Mouse (Mus musculus) liver, embryonic 14.5 days (tissue): ENCODE data around the gene Tph1. TPM values are rescaled to one million over a fixed set of nuclear protein-coding genes. Genes with fewer than 3 reads are reported as not detected.
A peak's percentile ranks its signal among the peaks of the same experiment; 100 is the strongest.

Experiments
- ATAC-seq: fragments of 200-750 bp; cut with Nextera tagmentation; 2 replicates; pipeline ENCODE4 v1.8.0; 2017; ENCODE audit warnings: moderate number of reproducible peaks, mild to moderate bottlenecking, moderate library complexity; ENCODE audit not compliant: insufficient read depth
- DNase-seq, 3 experiments: peaks; one replicate each; pipeline ENCODE4 v3.0.0-alpha.2; 2012 to 2013; ENCODE audit warnings: low read depth in 3 of 3, low spot score in 3 of 3
- H3K27ac ChIP-seq: fragments of 300-500 bp; sonication (generic); 2 replicates; pipeline ENCODE4 v1.5.1; 2014; ENCODE audit warnings: moderate library complexity, mild to moderate bottlenecking, control low read depth, inconsistent platforms
- H3K27me3 ChIP-seq: fragments of 300-500 bp; sonication (generic); 2 replicates; pipeline ENCODE4 v1.6.1; 2014; ENCODE audit warnings: mild to moderate bottlenecking, low read length, moderate library complexity; ENCODE audit not compliant: control insufficient read depth, insufficient read depth
- H3K36me3 ChIP-seq: fragments of 300-500 bp; sonication (generic); replicated peaks from 2 replicates; pipeline ENCODE4 v1.6.1; 2014; ENCODE audit warnings: low read depth; ENCODE audit not compliant: control insufficient read depth, insufficient read depth
- H3K4me1 ChIP-seq, 2 experiments: fragments of 200-500 bp in 1 of 2; fragments of 300-500 bp in 1 of 2; sonication (generic) in 1 of 2; replicated peaks; 2 replicates each; pipeline ENCODE4 v1.6.1; 2012 to 2014; ENCODE audit warnings: antibody characterized with exemption in 1 of 2, inconsistent platforms in 1 of 2, low read length in 1 of 2; ENCODE audit not compliant: control insufficient read depth in 2 of 2, insufficient read depth in 2 of 2
- H3K4me2 ChIP-seq: fragments of 300-500 bp; sonication (generic); 2 replicates; pipeline ENCODE4 v1.6.1; 2014; ENCODE audit warnings: low read depth, mild to moderate bottlenecking, control low read depth, moderate library complexity
- H3K4me3 ChIP-seq, 2 experiments: fragments of 200-500 bp in 1 of 2; fragments of 300-500 bp in 1 of 2; sonication (generic) in 1 of 2; 2 replicates each; pipeline ENCODE4 v1.5.1; 2012 to 2014; ENCODE audit warnings: low read depth in 2 of 2, low read length in 2 of 2, mild to moderate bottlenecking in 2 of 2, control low read depth in 1 of 2, inconsistent platforms in 1 of 2, moderate library complexity in 1 of 2; ENCODE audit not compliant: insufficient read depth in 1 of 2
- H3K9ac ChIP-seq: fragments of 300-500 bp; sonication (generic); replicated peaks from 2 replicates; pipeline ENCODE4 v1.6.1; 2014; ENCODE audit warnings: mild to moderate bottlenecking, control low read depth, moderate library complexity
- H3K9me3 ChIP-seq: fragments of 300-500 bp; sonication (generic); 2 replicates; pipeline ENCODE4 v1.6.1; 2016; ENCODE audit warnings: low read length, mixed read lengths; ENCODE audit not compliant: control insufficient read depth
- CTCF ChIP-seq: IDR thresholded peaks from 2 replicates; pipeline ENCODE4 v1.5.1; 2016; ENCODE audit warnings: antibody characterized with exemption, low read depth, control low read depth
- EP300 ChIP-seq: IDR thresholded peaks from 2 replicates; pipeline ENCODE4 v1.6.1; 2016; ENCODE audit warnings: antibody characterized with exemption, low read depth
- WGBS: fragments of 180-500 bp; shearing (Covaris S2); extraction: QIAGEN DNeasy Blood & Tissue Kit; methylation state at CpG from one replicate; pipeline ENCODE4 v1.1.7; 2014; ENCODE audit not compliant: insufficient replicate concordance; 5-methylcytosine and 5-hydroxymethylcytosine counted together
- polyA plus RNA-seq, 2 experiments: library from polyadenylated mRNA; depleted of rRNA in 1 of 2; stranded (reverse) in 1 of 2; unstranded in 1 of 2; fragments of >200 nt; fragmentation: Nextera tagmentation in 1 of 2; extraction: Ambion mirVana in 1 of 2; gene quantifications; 2 replicates each; pipeline versions ENCODE4 v1.2.1 to v1.2.3; 2012 to 2014

Gene Tph1
- polyA plus RNA-seq (2012; rRNA removed): not detected in 2 replicates
- polyA plus RNA-seq (2014; fragmentation: Nextera tagmentation; extraction: Ambion mirVana): not detected in 2 replicates

- ATAC-seq (no peak), DNase-seq (no peak)
- no peak for TF ChIP-seq EP300
- no peak for TF ChIP-seq CTCF
- no peaks in the 10 kb centered on the region for H3K9me3 ChIP-seq
- H3K4me2 ChIP-seq: no peak within 1 kb of the TSS
- no peaks in the 10 kb centered on the region; a peak in 1 of 4 replicates for H3K4me1 ChIP-seq
- H3K9ac ChIP-seq: no peak within 1 kb of the TSS
- peaks cover 7% of the 10 kb centered on the region for H3K27me3 ChIP-seq
- no peak within 1 kb of the TSS for H3K27ac ChIP-seq
- 39% methylated on average over 10 of the region's 10 CpGs for WGBS
- H3K4me3 ChIP-seq: no peak within 1 kb of the TSS
- no peaks in the 10 kb centered on the region for H3K36me3 ChIP-seq
Measured at GRCm38 (mm10) chr7:46672160-46672672, at the start of gene Tph1. TSS of gene Tph1 (minus strand) at chr7:46672537.

GRCm38 (mm10) chr7:46720460-46720859 is 48.1 kb upstream of the Tph1 start:
- WGBS: 47% methylated on average over 9 of the region's 9 CpGs
- DNase-seq (no peak), ATAC-seq (no peak)
- Histone ChIP-seq H3K4me2 (no peak overlapping the region), H3K4me3 (no peak overlapping the region), H3K36me3 (no peaks in the 10 kb centered on the region), H3K27me3 (no peaks in the 10 kb centered on the region), H3K27ac (no peak overlapping the region), H3K4me1 (peaks cover 0 to 14% of the 10 kb centered on the region in 2 experiments; a peak in 2 of 4 replicates), H3K9ac (no peak overlapping the region), H3K9me3 (no peaks in the 10 kb centered on the region)
- no peak for TF ChIP-seq EP300
- no peak for TF ChIP-seq CTCF

DNA sequence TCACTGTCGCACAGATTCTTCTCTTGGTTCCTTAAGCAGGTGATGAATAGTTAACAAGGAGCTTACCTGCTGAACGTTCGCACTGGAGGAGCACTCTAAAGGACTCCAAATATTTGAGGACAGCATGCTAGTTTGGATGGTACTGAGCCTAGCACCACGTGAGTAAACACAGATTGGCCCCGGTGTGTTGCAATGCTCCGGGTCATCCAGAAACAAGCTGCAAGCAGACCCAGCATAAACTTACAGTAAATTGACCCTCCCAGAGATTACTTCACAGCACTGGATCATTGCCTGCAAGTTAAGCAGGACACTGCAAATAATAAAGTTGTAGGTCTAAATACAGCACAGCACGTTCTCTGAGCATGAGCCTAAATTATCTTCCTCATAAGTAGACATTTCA is 47.2 kb upstream of the Tph1 start:
- H3K9me3 ChIP-seq: no peaks in the 10 kb centered on the region
- 53% methylated on average over 7 of the region's 7 CpGs for WGBS
- TF ChIP-seq EP300 (no peak), CTCF (no peak)
- peaks cover 0 to 14% of the 10 kb centered on the region in 2 experiments; a peak in 2 of 4 replicates for H3K4me1 ChIP-seq
- H3K27ac ChIP-seq: no peak overlapping the region
- H3K9ac ChIP-seq: no peak overlapping the region
- H3K4me2 ChIP-seq: no peak overlapping the region
- peak; percentile 80 for ATAC-seq
- no peaks in the 10 kb centered on the region for H3K36me3 ChIP-seq
- peak in 2 of 3 experiments; percentile 36 to 44 for DNase-seq
- H3K4me3 ChIP-seq: no peak overlapping the region
- H3K27me3 ChIP-seq: no peaks in the 10 kb centered on the region

GRCm38 (mm10) chr7:46718591-46719270 is 46.4 kb upstream of the Tph1 start:
- TF ChIP-seq EP300 (no peak), CTCF (no peak)
- no peaks in the 10 kb centered on the region for H3K36me3 ChIP-seq
- WGBS: 44% methylated on average over 7 of the region's 7 CpGs
- H3K4me2 ChIP-seq: no peak overlapping the region
- H3K27me3 ChIP-seq: no peaks in the 10 kb centered on the region
- no peak overlapping the region for H3K9ac ChIP-seq
- peaks cover 0 to 12% of the 10 kb centered on the region in 2 experiments; a peak in 2 of 4 replicates for H3K4me1 ChIP-seq
- no peak for DNase-seq
- H3K4me3 ChIP-seq: no peak overlapping the region
- H3K9me3 ChIP-seq: no peaks in the 10 kb centered on the region
- no peak overlapping the region for H3K27ac ChIP-seq
- ATAC-seq: 0 out of 2 replicates have a peak, but pooled peaks have one; percentile 29

- Histone ChIP-seq H3K27ac (no peak overlapping the region), H3K4me3 (no peak overlapping the region), H3K36me3 (no peaks in the 10 kb centered on the region), H3K9ac (no peak overlapping the region), H3K4me2 (no peak overlapping the region), H3K9me3 (no peaks in the 10 kb centered on the region), H3K4me1 (peaks cover 0 to 12% of the 10 kb centered on the region in 2 experiments; a peak in 2 of 4 replicates), H3K27me3 (no peaks in the 10 kb centered on the region)
- ATAC-seq (no peak), DNase-seq (no peak)
- 20% methylated on average over 5 of the region's 5 CpGs for WGBS
- TF ChIP-seq CTCF (no peak), EP300 (no peak)
Measured at GRCm38 (mm10) chr7:46716897-46717296, 44.6 kb upstream of the Tph1 start.
